Comparison of ENCODE assay signal across 30 mouse cellular contexts in the genomic region with DNA sequence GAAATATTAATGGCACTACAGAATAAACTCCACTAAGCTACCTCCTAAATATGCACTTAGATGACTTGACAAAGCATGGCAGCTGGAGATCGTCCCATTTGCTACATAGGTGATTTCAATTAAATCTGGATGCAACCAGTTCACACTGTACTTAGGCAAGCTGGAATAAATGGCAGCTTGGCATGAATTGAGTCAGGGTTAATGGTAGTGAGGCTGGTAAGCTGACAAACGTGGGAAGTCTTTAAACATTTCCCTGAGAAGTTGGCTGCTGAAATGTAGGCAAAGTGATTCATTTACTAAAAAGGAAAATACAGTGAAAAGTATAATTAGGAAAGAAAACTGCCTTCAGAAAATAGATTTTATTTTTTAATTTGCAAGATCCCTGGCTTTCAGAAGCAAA.
A peak's percentile ranks its signal among the peaks of the same experiment; 100 is the strongest.
DNase-seq lines count a peak whose midpoint lies in the region; ATAC-seq and TF ChIP-seq lines count a peak whose summit lies in the region.
"Had no signal": no experiment of that assay in that cellular context is flagged by ENCODE, and none has a peak within 500 bp of the region (broad histone marks: within the 10 kb centered on the region; RNA-seq: fewer than 3 reads in every experiment).

No protein-coding gene starts in this region.

- no peak for TF ChIP-seq CTCF in left cerebral cortex, adult 2 months (IDR thresholded peaks at IDR 0.05)

- no peak overlapping the region for H3K27ac ChIP-seq in forebrain, embryonic 14.5 days (ENCODE audit: low read depth, low read length)
- H3K27ac ChIP-seq in forebrain, embryonic 11.5 days (ENCODE audit: low read depth, low read length), result no peak overlapping the region
- no peak overlapping the region for H3K27ac ChIP-seq in left cerebral cortex, adult 2 months
- H3K27ac ChIP-seq: embryonic facial prominence, embryonic 10.5 days; embryonic facial prominence, embryonic 15.5 days; forebrain, embryonic 15.5 days; heart, adult 2 months; hindbrain, embryonic 13.5 days; limb, embryonic 13.5 days; lung, embryonic 15.5 days; midbrain, embryonic 10.5 days; midbrain, embryonic 15.5 days; neural tube, embryonic 15.5 days had no signal

- H3K9ac ChIP-seq in forebrain, embryonic 14.5 days (ENCODE audit: low read length), result no peak overlapping the region
- no peak overlapping the region for H3K9ac ChIP-seq in forebrain, embryonic 11.5 days (ENCODE audit: low read length)
- H3K9ac ChIP-seq: embryonic facial prominence, embryonic 15.5 days; forebrain, embryonic 15.5 days; heart, embryonic 12.5 days; hindbrain, embryonic 13.5 days; limb, embryonic 13.5 days; lung, embryonic 15.5 days; midbrain, embryonic 15.5 days; neural tube, embryonic 15.5 days had no signal

- no peak overlapping the region for H3K4me3 ChIP-seq in forebrain, embryonic 14.5 days (ENCODE audit: low read depth, low read length)
- H3K4me3 ChIP-seq in forebrain, embryonic 11.5 days (ENCODE audit: low read depth, low read length), result no peak overlapping the region
- H3K4me3 ChIP-seq in left cerebral cortex, adult 2 months, result no peak overlapping the region
- H3K4me3 ChIP-seq: embryonic facial prominence, embryonic 10.5 days; embryonic facial prominence, embryonic 15.5 days; forebrain, embryonic 15.5 days; heart, adult 2 months; heart, embryonic 12.5 days; hindbrain, embryonic 13.5 days; limb, embryonic 13.5 days; lung, embryonic 15.5 days; midbrain, embryonic 10.5 days; midbrain, embryonic 15.5 days; neural tube, embryonic 15.5 days had no signal

- no peaks in the 10 kb centered on the region for H3K9me3 ChIP-seq in forebrain, embryonic 14.5 days (replicated peaks; ENCODE audit: control insufficient read depth, low read length)
- H3K9me3 ChIP-seq in forebrain, embryonic 11.5 days (ENCODE audit: control insufficient read depth, low read length), result no peaks in the 10 kb centered on the region
- H3K9me3 ChIP-seq: embryonic facial prominence, embryonic 10.5 days; embryonic facial prominence, embryonic 15.5 days; forebrain, embryonic 15.5 days; heart, embryonic 12.5 days; hindbrain, embryonic 13.5 days; limb, embryonic 13.5 days; lung, embryonic 15.5 days; midbrain, embryonic 10.5 days; midbrain, embryonic 15.5 days; neural tube, embryonic 15.5 days had no signal

- no peak for ATAC-seq in forebrain, embryonic 14.5 days
- no peak for ATAC-seq in forebrain, embryonic 11.5 days (replicated peaks; ENCODE audit: low FRiP score)
- ATAC-seq: activated CD4-positive, CD25-positive, alpha-beta regulatory T cell, adult 4 months; forebrain, embryonic 15.5 days; intestine, postnatal 0 days; midbrain, embryonic 15.5 days had no signal

- H3K4me2 ChIP-seq in forebrain, embryonic 14.5 days (ENCODE audit: low read length), result no peak overlapping the region
- H3K4me2 ChIP-seq in forebrain, embryonic 11.5 days (ENCODE audit: low read depth, low read length, severe bottlenecking), result no peak overlapping the region
- H3K4me2 ChIP-seq: embryonic facial prominence, embryonic 15.5 days; forebrain, embryonic 15.5 days; heart, embryonic 12.5 days; hindbrain, embryonic 13.5 days; limb, embryonic 13.5 days; liver, embryonic 11.5 days; lung, embryonic 15.5 days; midbrain, embryonic 15.5 days; neural tube, embryonic 15.5 days had no signal

- H3K36me3 ChIP-seq in forebrain, embryonic 14.5 days (ENCODE audit: control insufficient read depth, insufficient read depth, low read length), result no peaks in the 10 kb centered on the region
- no peaks in the 10 kb centered on the region for H3K36me3 ChIP-seq in forebrain, embryonic 11.5 days (ENCODE audit: control insufficient read depth, insufficient read depth, low read length)
- H3K36me3 ChIP-seq: embryonic facial prominence, embryonic 10.5 days; embryonic facial prominence, embryonic 15.5 days; forebrain, embryonic 15.5 days; heart, embryonic 12.5 days; hindbrain, embryonic 13.5 days; limb, embryonic 13.5 days; lung, embryonic 15.5 days; midbrain, embryonic 10.5 days; midbrain, embryonic 15.5 days; neural tube, embryonic 15.5 days had no signal

- WGBS in forebrain, embryonic 14.5 days, result 62% methylated on average over 2 of the region's 2 CpGs
- 73% methylated on average over 2 of the region's 2 CpGs for WGBS in forebrain, embryonic 11.5 days

- intact Hi-C loops in left cerebral cortex, postnatal 14 days (cut with DNase I), result no loop called here
- intact Hi-C loops in left cerebral cortex, adult 2 months (cut with DNase I), result no loop called here

- no peaks in the 10 kb centered on the region for H3K4me1 ChIP-seq in forebrain, embryonic 14.5 days (ENCODE audit: control insufficient read depth, insufficient read depth, low read length)
- no peaks in the 10 kb centered on the region for H3K4me1 ChIP-seq in forebrain, embryonic 11.5 days (replicated peaks; ENCODE audit: control insufficient read depth, insufficient read depth, low read length)
- H3K4me1 ChIP-seq: embryonic facial prominence, embryonic 10.5 days; embryonic facial prominence, embryonic 15.5 days; forebrain, embryonic 15.5 days; heart, embryonic 12.5 days; hindbrain, embryonic 13.5 days; limb, embryonic 13.5 days; lung, embryonic 15.5 days; midbrain, embryonic 10.5 days; midbrain, embryonic 15.5 days; neural tube, embryonic 15.5 days had no signal

- H3K27me3 ChIP-seq in forebrain, embryonic 14.5 days (replicated peaks; ENCODE audit: control insufficient read depth, insufficient read depth, low read length), result no peaks in the 10 kb centered on the region
- H3K27me3 ChIP-seq in forebrain, embryonic 11.5 days (ENCODE audit: control insufficient read depth, insufficient read depth, low read length), result no peaks in the 10 kb centered on the region
- H3K27me3 ChIP-seq: CH12.LX; embryonic facial prominence, embryonic 15.5 days; forebrain, embryonic 15.5 days; heart, embryonic 12.5 days; hindbrain, embryonic 13.5 days; limb, embryonic 13.5 days; lung, embryonic 15.5 days; midbrain, embryonic 15.5 days; neural tube, embryonic 15.5 days had no signal

- peak; percentile 22 for DNase-seq in forebrain, embryonic 14.5 days (ENCODE audit: low spot score)
- no peak for DNase-seq in forebrain, embryonic 11.5 days (ENCODE audit: low spot score)
- DNase-seq in layer of hippocampus, adult 11-12 months (ENCODE audit: low spot score), result peak; percentile 3
- no peak for DNase-seq in layer of hippocampus, postnatal 25 days (ENCODE audit: extremely low spot score in 1 of 2, low spot score in 1 of 2)
- peak; percentile 3 for DNase-seq in left cerebral cortex, postnatal 14 days (ENCODE audit: low spot score in 2 of 2)
- DNase-seq in left cerebral cortex, adult 2 months (ENCODE audit: extremely low spot score in 1 of 2, low spot score in 2 of 2), result no peak
- peak; percentile 50 for DNase-seq in telencephalon, adult 2 months (ENCODE audit: low read depth, low spot score)
- DNase-seq: adrenal gland, adult 2 months; adrenal gland, postnatal 36 days; cerebellum, adult 8-10 months; cerebellum, postnatal 25 days; heart, adult 2 months; heart, postnatal 4 days; kidney, adult 9 months; kidney, postnatal 10 days; thymus, postnatal 14 days had no signal

Comparison
In these comparisons a context has a peak if more than half of its experiments do, and no peak if none do; other contexts are left out.
1. DNase-seq: peak in forebrain, embryonic 14.5 days (single experiment), layer of hippocampus, adult 11-12 months (single experiment), left cerebral cortex, postnatal 14 days (2 of 2) and telencephalon, adult 2 months (single experiment); none in forebrain, embryonic 11.5 days (single experiment), layer of hippocampus, postnatal 25 days (0 of 2) and left cerebral cortex, adult 2 months (0 of 2).